ENCODE assay signal across 27 mouse cellular contexts in the genomic region with DNA sequence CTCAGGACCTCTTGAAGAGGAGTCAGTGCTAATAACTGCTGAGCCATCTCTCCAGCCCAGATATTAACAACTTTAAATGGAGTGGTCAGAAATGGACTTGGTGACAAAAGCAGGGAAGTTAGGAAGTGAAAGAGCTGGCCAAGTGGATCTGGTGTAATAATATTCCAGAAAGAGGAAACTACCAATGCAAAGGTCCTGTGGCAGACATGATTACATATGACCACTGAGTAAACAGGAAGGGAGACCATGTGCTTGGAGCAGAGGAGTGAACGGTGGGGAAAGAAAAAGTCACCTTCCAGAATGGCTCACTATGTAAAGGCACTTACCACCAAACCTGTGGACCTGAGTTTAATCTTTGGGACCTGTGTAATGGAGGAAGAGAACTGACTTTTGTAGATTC. TPM values are rescaled to one million over a fixed set of nuclear protein-coding genes. Genes with fewer than 3 reads are reported as not detected.
DNase-seq lines count a peak whose midpoint lies in the region; ATAC-seq and TF ChIP-seq lines count a peak whose summit lies in the region.
"Had no signal": no experiment of that assay in that cellular context is flagged by ENCODE, and none has a peak within 500 bp of the region (broad histone marks: within the 10 kb centered on the region; RNA-seq: fewer than 3 reads in every experiment).

No protein-coding gene starts in this region.

- dilution Hi-C loops in CH12.LX (cut with MboI; ENCODE audit: extremely low pct_ligation_motif_present, extremely low pct_unique_long_range_greater_than_20kb, low sequenced_read_pairs), result no loop called here

- no peaks in the 10 kb centered on the region for H3K79me2 ChIP-seq in CH12.LX (replicated peaks; ENCODE audit: control insufficient read depth, extremely low read depth, insufficient read depth, poor library complexity, severe bottlenecking)

- no peak for DNase-seq in CH12.LX (ENCODE audit: extremely low read depth)
- no peak for DNase-seq in kidney, adult 9 months
- no peak for DNase-seq in left cerebral cortex, adult 8-10 months (ENCODE audit: low spot score in 2 of 2)
- DNase-seq in MN1 (ENCODE audit: low spot score), result no peak
- DNase-seq: adrenal gland, adult 8-10 months; adrenal gland, postnatal 14 days; adrenal gland, postnatal 36 days; B cell, adult 2 months; cerebellum, adult 11 months; cerebellum, adult 18-20 months; cerebellum, adult 8-10 months; cerebellum, adult 9-11 months; cerebellum, postnatal 14 days; cerebellum, postnatal 36 days; embryo, embryonic 11 days had no signal

- H3K36me3 ChIP-seq in CH12.LX (replicated peaks in 1 of 2; ENCODE audit: control insufficient read depth in 1 of 2, insufficient read depth in 1 of 2, low read length in 1 of 2), result no peaks in the 10 kb centered on the region
- H3K36me3 ChIP-seq: embryonic facial prominence, embryonic 13.5 days; embryonic facial prominence, embryonic 15.5 days; forebrain, embryonic 10.5 days; forebrain, embryonic 12.5 days had no signal

- no peak overlapping the region for H3K27ac ChIP-seq in CH12.LX (ENCODE audit: insufficient read depth, low read depth)
- H3K27ac ChIP-seq: embryonic facial prominence, embryonic 13.5 days; embryonic facial prominence, embryonic 15.5 days; forebrain, embryonic 10.5 days; forebrain, embryonic 12.5 days had no signal

- H3K4me3 ChIP-seq in CH12.LX (replicated peaks in 1 of 3; ENCODE audit: low read depth in 2 of 3, low read length in 2 of 3, poor library complexity in 1 of 3), result no peak overlapping the region
- H3K4me3 ChIP-seq: embryonic facial prominence, embryonic 13.5 days; embryonic facial prominence, embryonic 15.5 days; erythroblast, embryonic 14.5 days; forebrain, embryonic 10.5 days; forebrain, embryonic 12.5 days had no signal

- no peak for TF ChIP-seq EP300 in CH12.LX (IDR thresholded peaks at IDR 0.05; ENCODE audit: low read length)

- no peak overlapping the region for H3K9ac ChIP-seq in CH12.LX (ENCODE audit: insufficient read depth, low read depth)
- H3K9ac ChIP-seq: embryonic facial prominence, embryonic 13.5 days; embryonic facial prominence, embryonic 15.5 days; forebrain, embryonic 12.5 days had no signal

- no peak for TF ChIP-seq RAD21 in CH12.LX (IDR thresholded peaks at IDR 0.05; ENCODE audit: low read depth, low read length)

- H3K4me2 ChIP-seq in CH12.LX (ENCODE audit: insufficient read depth, low read depth, poor library complexity, severe bottlenecking), result no peak overlapping the region
- H3K4me2 ChIP-seq: embryonic facial prominence, embryonic 13.5 days; embryonic facial prominence, embryonic 15.5 days; forebrain, embryonic 12.5 days had no signal

- TF ChIP-seq POLR2A in CH12.LX (IDR thresholded peaks at IDR 0.05; ENCODE audit: low read depth, low read length), result no peak

- H3K4me1 ChIP-seq in CH12.LX (ENCODE audit: control insufficient read depth in 1 of 2, insufficient read depth in 2 of 2), result peaks cover 3% of the 10 kb centered on the region in 2 experiments
- H3K4me1 ChIP-seq: embryonic facial prominence, embryonic 13.5 days; embryonic facial prominence, embryonic 15.5 days; forebrain, embryonic 10.5 days; forebrain, embryonic 12.5 days had no signal

- TF ChIP-seq CTCF in CH12.LX (conservative IDR thresholded peaks at IDR 0.05 in 1 of 2, IDR thresholded peaks at IDR 0.05 in 1 of 2; ENCODE audit: low read depth in 2 of 2, low read length in 2 of 2), result no peak

- ATAC-seq in granulocyte monocyte progenitor cell, adult 5-6 weeks (replicated peaks; ENCODE audit: poor library complexity, severe bottlenecking), result peak; percentile 85
- 0 out of 2 replicates have a peak, but pooled peaks have one; percentile 39 for ATAC-seq in megakaryocyte progenitor cell, adult 5-6 weeks (replicated peaks; ENCODE audit: poor library complexity)
- ATAC-seq: activated CD4-positive, CD25-positive, alpha-beta regulatory T cell, adult 4 months; CD4-positive, CD25-positive, alpha-beta regulatory T cell, adult 4 months; forebrain, embryonic 14.5 days; forebrain, embryonic 16.5 days; Patski had no signal

- no peaks in the 10 kb centered on the region for H3K27me3 ChIP-seq in CH12.LX (replicated peaks)
- H3K27me3 ChIP-seq: embryonic facial prominence, embryonic 13.5 days; embryonic facial prominence, embryonic 15.5 days; forebrain, embryonic 12.5 days; Patski had no signal

- in situ Hi-C loops in CH12.LX (cut with MboI; ENCODE audit: low pct_ligation_motif_present, low pct_unique_long_range_greater_than_20kb, low sequenced_read_pairs), result no loop called here

- no peaks in the 10 kb centered on the region for H3K9me3 ChIP-seq in CH12.LX (replicated peaks; ENCODE audit: low read length)
- H3K9me3 ChIP-seq: embryonic facial prominence, embryonic 13.5 days; embryonic facial prominence, embryonic 15.5 days; forebrain, embryonic 10.5 days; forebrain, embryonic 12.5 days had no signal

TF ChIP-seq in CH12.LX, 34 proteins besides CTCF, POLR2A, EP300 and RAD21:
- TF ChIP-seq TBP (conservative IDR thresholded peaks at IDR 0.05; ENCODE audit: low read depth, low read length) (0 out of 2 replicates have a peak, but pooled peaks have one; percentile 41), ZKSCAN1 (IDR thresholded peaks at IDR 0.05; ENCODE audit: borderline replicate concordance, low read depth, low read length) (no peak), PAX5 (IDR thresholded peaks at IDR 0.05; ENCODE audit: low read length) (no peak)
TF ChIP-seq in CH12.LX: peak in this region for 1.

RNA-seq across cellular contexts. Expression of gene Kank3, which starts 11.0 kb away (rescaled TPM):
- total RNA-seq in CH12.LX (2012; rRNA removed) (10.8 and 15.7 TPM in 2 replicates), CH12.LX (2014; rRNA removed) (0.50 and 0.81 TPM in 2 replicates)
- polyA plus RNA-seq in CH12.LX (2012; ENCODE audit: insufficient read length, low read depth), result 0.78 and 1.8 TPM in 2 replicates
- 17.5 and 21.0 TPM in 2 replicates for total RNA-seq in granulocyte monocyte progenitor cell, adult 5-6 weeks (2014; fragmentation: Nextera tagmentation)
- total RNA-seq in granulocyte monocyte progenitor cell, adult 5-6 weeks (2017), result 5.3 and 5.5 TPM in 2 replicates
- 9.6 and 12.7 TPM in 2 replicates for total RNA-seq in megakaryocyte progenitor cell, adult 5-6 weeks (2015)
- 5.7 and 9.7 TPM in 2 replicates for total RNA-seq in megakaryocyte progenitor cell, adult 5-6 weeks (2017)
- 10 to 100 TPM; 27.6 to 33.8 (median 31.5) TPM for total RNA-seq in left cerebral cortex, adult 8-10 months (2022)

RNA-seq across cellular contexts. Expression of gene Angptl4, which starts 17.6 kb away (rescaled TPM):
- total RNA-seq in CH12.LX (2012; rRNA removed) (8.0 and 9.4 TPM in 2 replicates), CH12.LX (2014; rRNA removed) (11.7 and 12.2 TPM in 2 replicates)
- polyA plus RNA-seq in CH12.LX (2012; ENCODE audit: insufficient read length, low read depth), result 6.3 and 6.8 TPM in 2 replicates
- 13.2 and 22.6 TPM in 2 replicates for total RNA-seq in granulocyte monocyte progenitor cell, adult 5-6 weeks (2014; fragmentation: Nextera tagmentation)
- 10.3 and 11.1 TPM in 2 replicates for total RNA-seq in granulocyte monocyte progenitor cell, adult 5-6 weeks (2017)
- 7.3 and 9.2 TPM in 2 replicates for total RNA-seq in megakaryocyte progenitor cell, adult 5-6 weeks (2015)
- total RNA-seq in megakaryocyte progenitor cell, adult 5-6 weeks (2017), result 8.4 and 9.7 TPM in 2 replicates
- total RNA-seq in left cerebral cortex, adult 8-10 months (2022), result 1 to 10 TPM; 2.3 to 3.2 (median 2.5) TPM
- polyA plus RNA-seq: erythroblast, embryonic 14.5 days had no signal

RNA-seq across cellular contexts. Expression of gene Rps28, which starts 25.1 kb away (rescaled TPM):
- total RNA-seq in CH12.LX (2012; rRNA removed) (4,496 and 4,575 TPM in 2 replicates), CH12.LX (2014; rRNA removed) (696 and 765 TPM in 2 replicates)
- 782 and 837 TPM in 2 replicates for polyA plus RNA-seq in CH12.LX (2012; ENCODE audit: insufficient read length, low read depth)
- total RNA-seq in granulocyte monocyte progenitor cell, adult 5-6 weeks (2014; fragmentation: Nextera tagmentation), result 3,502 and 3,517 TPM in 2 replicates
- total RNA-seq in granulocyte monocyte progenitor cell, adult 5-6 weeks (2017), result 2,416 and 2,576 TPM in 2 replicates
- 1,132 and 1,209 TPM in 2 replicates for total RNA-seq in megakaryocyte progenitor cell, adult 5-6 weeks (2015)
- 2,303 and 3,173 TPM in 2 replicates for total RNA-seq in megakaryocyte progenitor cell, adult 5-6 weeks (2017)
- total RNA-seq in left cerebral cortex, adult 8-10 months (2022), result 100 to 1,000 TPM; 672 to 810 (median 775) TPM

RNA-seq across cellular contexts. Expression of gene Ndufa7, which starts 25.1 kb away (rescaled TPM):
- total RNA-seq in CH12.LX (2012; rRNA removed) (316 and 364 TPM in 2 replicates), CH12.LX (2014; rRNA removed) (168 and 194 TPM in 2 replicates)
- polyA plus RNA-seq in CH12.LX (2012; ENCODE audit: insufficient read length, low read depth), result 153 and 164 TPM in 2 replicates
- total RNA-seq in granulocyte monocyte progenitor cell, adult 5-6 weeks (2014; fragmentation: Nextera tagmentation), result 282 and 300 TPM in 2 replicates
- total RNA-seq in granulocyte monocyte progenitor cell, adult 5-6 weeks (2017), result 133 and 200 TPM in 2 replicates
- total RNA-seq in megakaryocyte progenitor cell, adult 5-6 weeks (2015), result 161 and 174 TPM in 2 replicates
- total RNA-seq in megakaryocyte progenitor cell, adult 5-6 weeks (2017), result 122 and 151 TPM in 2 replicates
- total RNA-seq in left cerebral cortex, adult 8-10 months (2022), result 100 to 1,000 TPM; 193 to 206 (median 201) TPM

RNA-seq across cellular contexts. Expression of gene Rab11b, which starts 38.9 kb away (rescaled TPM):
- total RNA-seq in CH12.LX (2012; rRNA removed), result 31.8 and 32.7 TPM in 2 replicates
- 17.4 and 18.7 TPM in 2 replicates for total RNA-seq in CH12.LX (2014; rRNA removed)
- polyA plus RNA-seq in CH12.LX (2012; ENCODE audit: insufficient read length, low read depth), result 49.0 and 57.9 TPM in 2 replicates
- 66.7 and 83.4 TPM in 2 replicates for total RNA-seq in granulocyte monocyte progenitor cell, adult 5-6 weeks (2014; fragmentation: Nextera tagmentation)
- 37.9 and 46.4 TPM in 2 replicates for total RNA-seq in granulocyte monocyte progenitor cell, adult 5-6 weeks (2017)
- 75.7 and 89.0 TPM in 2 replicates for total RNA-seq in megakaryocyte progenitor cell, adult 5-6 weeks (2015)
- 24.4 and 30.6 TPM in 2 replicates for total RNA-seq in megakaryocyte progenitor cell, adult 5-6 weeks (2017)
- 100 to 1,000 TPM; 351 to 365 (median 357) TPM for total RNA-seq in left cerebral cortex, adult 8-10 months (2022)
